Mouse (Mus musculus) myocyte (in vitro differentiated cells): ENCODE measurements at regions not wholly inside any gene's neighbourhood (a gene's known extent, or its start where the extent isn't known, plus 50 kb on each side); places are given as distances from the start of the nearest gene placed in this dataset.
A peak's percentile ranks its signal among the peaks of the same experiment; 100 is the strongest.

ENCODE experiments used
- H3K27me3 ChIP-seq: one replicate; pipeline ENCODE4 v1.6.1; 2011; ENCODE audit not compliant: control insufficient read depth, insufficient read depth, insufficient read length
- H3K36me3 ChIP-seq: one replicate; pipeline ENCODE4 v1.6.1; 2011; ENCODE audit not compliant: control insufficient read depth, insufficient read depth
- H3K4me2 ChIP-seq: one replicate; pipeline ENCODE4 v1.6.1; 2011; ENCODE audit warnings: low read depth, control low read depth
- H3K4me3 ChIP-seq: one replicate; pipeline ENCODE4 v1.5.1; 2011; ENCODE audit warnings: mild to moderate bottlenecking, control low read depth, moderate library complexity
- H3K79me2 ChIP-seq: one replicate; pipeline ENCODE4 v1.6.1; 2011; ENCODE audit not compliant: control insufficient read depth, insufficient read depth
- H3ac ChIP-seq: one replicate; pipeline ENCODE4 v1.6.1; 2011; ENCODE audit not compliant: control insufficient read depth, insufficient read length
- CEBPB ChIP-seq: IDR thresholded peaks from 2 replicates; pipeline ENCODE4 v1.6.1; 2011; ENCODE audit warnings: mild to moderate bottlenecking, moderate library complexity; ENCODE audit not compliant: poor library complexity, insufficient read depth, severe bottlenecking
- E2F4 ChIP-seq: IDR thresholded peaks from one replicate; pipeline ENCODE4 v1.6.1; 2011; ENCODE audit warnings: mild to moderate bottlenecking, control low read depth, moderate library complexity; ENCODE audit not compliant: insufficient read depth
- MAX ChIP-seq: IDR thresholded peaks from one replicate; pipeline ENCODE4 v1.6.1; 2011; ENCODE audit warnings: low read depth, mild to moderate bottlenecking, control low read depth
- MYOD1 ChIP-seq, 3 experiments: IDR thresholded peaks; one replicate each; pipeline ENCODE4 v1.6.1; 2011; ENCODE audit warnings: control low read depth in 2 of 3, low read depth in 2 of 3, mild to moderate bottlenecking in 2 of 3, moderate library complexity in 1 of 3; ENCODE audit not compliant: insufficient read length in 2 of 3, control insufficient read depth in 1 of 3
- MYOG ChIP-seq, 3 experiments: IDR thresholded peaks; one replicate each; pipeline ENCODE4 v1.6.1; 2011; ENCODE audit warnings: control low read depth in 2 of 3, low read depth in 2 of 3, mild to moderate bottlenecking in 2 of 3; ENCODE audit not compliant: insufficient read length in 2 of 3, control insufficient read depth in 1 of 3, insufficient read depth in 1 of 3
- POLR2A ChIP-seq: IDR thresholded peaks from one replicate; pipeline ENCODE4 v1.6.1; 2011; ENCODE audit warnings: low read depth, mild to moderate bottlenecking, control low read depth, moderate library complexity; ENCODE audit not compliant: insufficient read length
- POLR2AphosphoS2 ChIP-seq: IDR thresholded peaks from one replicate; pipeline ENCODE4 v1.6.1; 2011; ENCODE audit warnings: low read depth, control low read depth; ENCODE audit not compliant: insufficient read length
- REST ChIP-seq: IDR thresholded peaks from one replicate; pipeline ENCODE4 v1.6.1; 2011; ENCODE audit warnings: mild to moderate bottlenecking, control low read depth, moderate library complexity; ENCODE audit not compliant: insufficient read depth, insufficient read length
- SRF ChIP-seq: IDR thresholded peaks from one replicate; pipeline ENCODE4 v1.6.1; 2011; ENCODE audit warnings: low read depth; ENCODE audit not compliant: control insufficient read depth, insufficient read length
- TCF12 ChIP-seq: IDR thresholded peaks from one replicate; pipeline ENCODE4 v1.6.1; 2011; ENCODE audit warnings: mild to moderate bottlenecking, control low read depth; ENCODE audit not compliant: poor library complexity, insufficient read depth, severe bottlenecking
- TCF3 ChIP-seq: IDR thresholded peaks from one replicate; pipeline ENCODE4 v1.6.1; 2011; ENCODE audit warnings: low read depth, control low read depth; ENCODE audit not compliant: insufficient read length
- USF1 ChIP-seq: IDR thresholded peaks from one replicate; pipeline ENCODE4 v1.6.1; 2011; ENCODE audit warnings: low read depth, mild to moderate bottlenecking, control low read depth, moderate library complexity

- Histone ChIP-seq H3K79me2 (no peaks in the 10 kb centered on the region), H3K4me3 (no peak overlapping the region), H3ac (no peak overlapping the region), H3K36me3 (no peaks in the 10 kb centered on the region), H3K4me2 (no peak overlapping the region), H3K27me3 (no peaks in the 10 kb centered on the region)
- no peak for TF ChIP-seq SRF
- no peak for TF ChIP-seq TCF3
- TF ChIP-seq REST: no peak
- TF ChIP-seq MYOD1 (IDR thresholded peaks at IDR 0.05; ENCODE audit: control insufficient read depth in 1 of 3, insufficient read length in 2 of 3, low read depth in 2 of 3): no peak
- TF ChIP-seq POLR2A: no peak
- TF ChIP-seq TCF12: no peak
- no peak for TF ChIP-seq POLR2AphosphoS2
Measured at GRCm38 (mm10) chr13:41704806-41705205, 99.1 kb downstream of the Tmem170b start.

- H3K36me3 ChIP-seq: no peaks in the 10 kb centered on the region
- peak overlapping the region; percentile 35 for H3K4me2 ChIP-seq
- no peaks in the 10 kb centered on the region for H3K79me2 ChIP-seq
- H3K4me3 ChIP-seq: no peak overlapping the region
- H3ac ChIP-seq: no peak overlapping the region
- no peaks in the 10 kb centered on the region for H3K27me3 ChIP-seq
- no peak for TF ChIP-seq USF1
- no peak for TF ChIP-seq POLR2A
- 0 out of 2 replicates have a peak, but pooled peaks have one; percentile 1 for TF ChIP-seq CEBPB
- no peak for TF ChIP-seq REST
- TF ChIP-seq MYOD1 (IDR thresholded peaks at IDR 0.05; ENCODE audit: control insufficient read depth in 1 of 3, insufficient read length in 2 of 3, low read depth in 2 of 3): peak in 1 of 3 experiments; percentile 17
- TF ChIP-seq MAX: no peak
- no peak for TF ChIP-seq MYOG (IDR thresholded peaks at IDR 0.05; ENCODE audit: control insufficient read depth in 1 of 3, insufficient read depth in 1 of 3, insufficient read length in 2 of 3, low read depth in 2 of 3)
- no peak for TF ChIP-seq TCF12
- TF ChIP-seq SRF: no peak
- TF ChIP-seq TCF3: no peak
- TF ChIP-seq POLR2AphosphoS2: no peak
- no peak for TF ChIP-seq E2F4
Measured at GRCm38 (mm10) chr13:41705636-41706035, 99.9 kb downstream of the Tmem170b start.

- Histone ChIP-seq H3K79me2 (no peaks in the 10 kb centered on the region), H3K27me3 (peaks cover 5% of the 10 kb centered on the region), H3K4me2 (no peak overlapping the region), H3K36me3 (no peaks in the 10 kb centered on the region), H3K4me3 (no peak overlapping the region), H3ac (no peak overlapping the region)
- TF ChIP-seq MYOG (IDR thresholded peaks at IDR 0.05; ENCODE audit: control insufficient read depth in 1 of 3, insufficient read depth in 1 of 3, insufficient read length in 2 of 3, low read depth in 2 of 3): no peak
- no peak for TF ChIP-seq TCF12
- TF ChIP-seq REST: no peak
- TF ChIP-seq MYOD1 (IDR thresholded peaks at IDR 0.05; ENCODE audit: control insufficient read depth in 1 of 3, insufficient read length in 2 of 3, low read depth in 2 of 3): no peak
- TF ChIP-seq SRF: no peak
- no peak for TF ChIP-seq CEBPB
- TF ChIP-seq TCF3: no peak
- no peak for TF ChIP-seq POLR2A
- TF ChIP-seq E2F4: no peak
- TF ChIP-seq USF1: no peak
- no peak for TF ChIP-seq MAX
- TF ChIP-seq POLR2AphosphoS2: no peak
Measured at GRCm38 (mm10) chr13:41707811-41708210, 102.1 kb downstream of the Tmem170b start.

GRCm38 (mm10) chr13:41709071-41709470 is 103.4 kb downstream of the Tmem170b start:
- Histone ChIP-seq H3K36me3 (no peaks in the 10 kb centered on the region), H3K4me3 (no peak overlapping the region), H3K79me2 (no peaks in the 10 kb centered on the region), H3K4me2 (no peak overlapping the region), H3ac (no peak overlapping the region), H3K27me3 (peaks cover 5% of the 10 kb centered on the region)
- TF ChIP-seq TCF3 (no peak), E2F4 (no peak), POLR2AphosphoS2 (no peak), MYOG (IDR thresholded peaks at IDR 0.05; ENCODE audit: control insufficient read depth in 1 of 3, insufficient read depth in 1 of 3, insufficient read length in 2 of 3, low read depth in 2 of 3) (no peak), TCF12 (no peak), MYOD1 (IDR thresholded peaks at IDR 0.05; ENCODE audit: control insufficient read depth in 1 of 3, insufficient read length in 2 of 3, low read depth in 2 of 3) (no peak), POLR2A (no peak), USF1 (no peak), MAX (no peak), SRF (no peak), REST (no peak), CEBPB (no peak)

GRCm38 (mm10) chr13:41709475-41710227 is 103.9 kb downstream of the Tmem170b start:
- no peak overlapping the region for H3K4me2 ChIP-seq
- no peaks in the 10 kb centered on the region for H3K36me3 ChIP-seq
- H3ac ChIP-seq: no peak overlapping the region
- H3K4me3 ChIP-seq: no peak overlapping the region
- TF ChIP-seq SRF (no peak), E2F4 (no peak), TCF12 (no peak), POLR2A (no peak), POLR2AphosphoS2 (no peak), TCF3 (no peak)
- H3K27me3 ChIP-seq: peaks cover 5% of the 10 kb centered on the region
- no peaks in the 10 kb centered on the region for H3K79me2 ChIP-seq
